Mouse (Mus musculus): ENCODE results near the gene Vmn1r235. TPM values are rescaled to one million over a fixed set of nuclear protein-coding genes. Genes with fewer than 3 reads are reported as not detected.
"Not testable (repeated sequence)": the region's sequence is repeated elsewhere in the genome, so short reads cannot be mapped to it uniquely, and the experiment has no call there.

The Vmn1r235 gene
- polyA plus RNA-seq (2014; fragmentation: Nextera tagmentation; extraction: Ambion mirVana) = not detected in 2 replicates

DNA sequence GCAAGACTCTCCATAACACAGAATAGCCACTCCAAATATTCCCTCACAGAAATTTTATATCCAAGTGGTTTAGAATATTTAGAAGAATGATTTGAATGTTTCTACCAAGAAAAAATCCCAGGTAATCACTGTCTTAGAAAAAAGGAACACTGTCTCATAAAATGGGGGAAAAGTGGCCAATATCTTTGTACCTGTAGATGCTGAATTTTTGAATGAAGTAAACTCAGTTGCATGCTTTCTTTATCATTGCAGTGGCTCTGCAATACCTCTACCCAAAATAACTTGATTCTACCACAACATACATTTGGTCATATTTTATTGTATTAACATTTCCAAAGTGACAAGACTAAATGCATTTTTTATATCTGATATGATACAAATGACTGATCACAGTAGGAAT is at the start of gene Vmn1r235:
Gene Vmn1r235, plus strand, starts transcription at position 301 of the 400 bp plus-strand sequence.
- ATAC-seq (ENCODE audit: low FRiP score) (no peak), DNase-seq (ENCODE audit: low spot score) (no peak)
- no peaks in the 10 kb centered on the region for H3K4me1 ChIP-seq (replicated peaks; ENCODE audit: control insufficient read depth, insufficient read depth, low read length)
- no peaks in the 10 kb centered on the region for H3K27me3 ChIP-seq (ENCODE audit: control insufficient read depth, insufficient read depth, low read length)
- no peaks in the 10 kb centered on the region for H3K9me3 ChIP-seq (ENCODE audit: control insufficient read depth, low read length)
- H3K4me2 ChIP-seq (replicated peaks) = no peak within 1 kb of the TSS
- no peaks in the 10 kb centered on the region for H3K36me3 ChIP-seq (replicated peaks; ENCODE audit: control insufficient read depth, insufficient read depth)
- no peak within 1 kb of the TSS for H3K4me3 ChIP-seq (replicated peaks; ENCODE audit: low read length)
- H3K9ac ChIP-seq = no peak within 1 kb of the TSS
- H3K27ac ChIP-seq = no peak within 1 kb of the TSS

DNA sequence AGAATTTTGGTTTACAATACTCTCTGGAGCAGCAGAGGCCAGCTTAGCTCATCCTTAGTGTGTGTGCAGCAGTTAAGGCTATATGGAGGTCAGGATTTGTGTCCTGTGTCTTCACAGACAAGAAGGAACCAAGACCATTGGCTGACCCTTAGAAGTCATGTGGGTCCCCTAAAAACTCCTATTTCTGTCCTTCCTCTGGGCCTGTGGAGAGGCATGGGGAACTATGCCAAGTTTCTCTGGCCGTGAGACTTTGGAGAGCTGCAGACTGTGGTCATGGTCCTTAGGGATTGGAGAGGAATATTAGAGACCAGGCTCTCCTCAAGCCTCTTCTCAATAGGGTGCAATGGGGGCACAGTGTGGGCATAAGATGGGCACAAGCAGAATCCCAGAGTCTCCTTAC is 45.1 kb upstream of the Vmn1r235 start:
- not testable (repeated sequence) for ATAC-seq (ENCODE audit: low FRiP score); H3K4me3 ChIP-seq (replicated peaks; ENCODE audit: low read length); H3K9me3 ChIP-seq (ENCODE audit: control insufficient read depth, low read length); H3K9ac ChIP-seq; H3K4me2 ChIP-seq (replicated peaks); H3K4me1 ChIP-seq (replicated peaks; ENCODE audit: control insufficient read depth, insufficient read depth, low read length); DNase-seq (ENCODE audit: low spot score); H3K36me3 ChIP-seq (replicated peaks; ENCODE audit: control insufficient read depth, insufficient read depth); H3K27ac ChIP-seq; H3K27me3 ChIP-seq (ENCODE audit: control insufficient read depth, insufficient read depth, low read length)
- 89% methylated on average over 1 of the region's 1 CpGs for WGBS

DNA sequence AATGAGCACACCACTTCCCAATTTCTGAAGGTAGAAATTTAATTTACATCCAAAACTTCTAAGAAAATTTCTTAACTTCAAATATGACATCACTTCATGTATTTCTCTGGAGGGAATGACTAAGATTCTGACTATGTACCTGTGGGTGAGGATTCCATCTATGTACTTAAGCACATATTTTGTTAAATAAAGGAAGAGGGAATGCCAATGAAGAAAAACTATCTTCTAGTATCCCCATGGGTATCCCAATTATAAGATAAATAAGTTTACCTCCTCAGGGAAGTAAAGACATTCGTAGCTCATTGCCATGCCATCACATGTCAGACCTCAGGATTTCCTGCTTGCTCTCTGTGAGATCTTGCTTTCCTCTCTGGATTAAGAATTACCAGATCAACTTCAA is 30.4 kb upstream of the Vmn1r235 start, which contains the start of gene Vmn1r234:
Gene Vmn1r234, plus strand, starts transcription at position 301 of the 400 bp plus-strand sequence.
- Histone ChIP-seq H3K4me3 (replicated peaks; ENCODE audit: low read length) (no peak within 1 kb of the TSS), H3K27me3 (ENCODE audit: control insufficient read depth, insufficient read depth, low read length) (no peaks in the 10 kb centered on the region), H3K27ac (no peak within 1 kb of the TSS), H3K9ac (no peak within 1 kb of the TSS), H3K9me3 (ENCODE audit: control insufficient read depth, low read length) (0 out of 2 replicates have a peak, but pooled peaks cover 6% of the 10 kb centered on the region), H3K36me3 (replicated peaks; ENCODE audit: control insufficient read depth, insufficient read depth) (no peaks in the 10 kb centered on the region), H3K4me1 (replicated peaks; ENCODE audit: control insufficient read depth, insufficient read depth, low read length) (no peaks in the 10 kb centered on the region), H3K4me2 (replicated peaks) (no peak within 1 kb of the TSS)
- ATAC-seq (ENCODE audit: low FRiP score) = no peak
- 71% methylated on average over 1 of the region's 1 CpGs for WGBS
- DNase-seq (ENCODE audit: low spot score) = no peak

DNA sequence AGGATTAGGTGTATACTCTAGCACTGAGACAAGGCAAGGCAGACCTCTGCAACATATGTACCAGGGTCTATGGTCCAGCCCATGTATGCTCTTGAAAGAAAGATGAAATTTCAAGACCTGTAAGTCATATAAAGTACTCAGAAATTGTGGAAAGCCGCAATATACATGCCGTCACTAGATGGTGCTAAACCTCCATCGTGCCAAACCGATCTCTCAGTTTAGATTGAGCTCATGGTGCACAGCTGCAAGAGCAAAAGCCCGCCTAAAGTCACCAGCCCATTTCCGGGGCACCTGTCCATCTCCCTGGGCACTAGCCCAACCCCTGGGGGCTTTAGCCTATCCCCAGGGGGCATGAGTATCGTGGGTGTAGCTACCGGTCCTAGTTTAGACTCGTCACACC is 24.6 kb upstream of the Vmn1r235 start:
- 26% methylated on average over 9 of the region's 9 CpGs for WGBS
- ATAC-seq (ENCODE audit: low FRiP score) (no peak), DNase-seq (ENCODE audit: low spot score) (peak; percentile 61)
- Histone ChIP-seq H3K27ac (no peak overlapping the region), H3K4me1 (replicated peaks; ENCODE audit: control insufficient read depth, insufficient read depth, low read length) (no peaks in the 10 kb centered on the region), H3K4me3 (replicated peaks; ENCODE audit: low read length) (no peak overlapping the region), H3K27me3 (ENCODE audit: control insufficient read depth, insufficient read depth, low read length) (no peaks in the 10 kb centered on the region), H3K9me3 (ENCODE audit: control insufficient read depth, low read length) (no peaks in the 10 kb centered on the region), H3K4me2 (replicated peaks) (no peak overlapping the region), H3K9ac (no peak overlapping the region), H3K36me3 (replicated peaks; ENCODE audit: control insufficient read depth, insufficient read depth) (no peaks in the 10 kb centered on the region)

DNA sequence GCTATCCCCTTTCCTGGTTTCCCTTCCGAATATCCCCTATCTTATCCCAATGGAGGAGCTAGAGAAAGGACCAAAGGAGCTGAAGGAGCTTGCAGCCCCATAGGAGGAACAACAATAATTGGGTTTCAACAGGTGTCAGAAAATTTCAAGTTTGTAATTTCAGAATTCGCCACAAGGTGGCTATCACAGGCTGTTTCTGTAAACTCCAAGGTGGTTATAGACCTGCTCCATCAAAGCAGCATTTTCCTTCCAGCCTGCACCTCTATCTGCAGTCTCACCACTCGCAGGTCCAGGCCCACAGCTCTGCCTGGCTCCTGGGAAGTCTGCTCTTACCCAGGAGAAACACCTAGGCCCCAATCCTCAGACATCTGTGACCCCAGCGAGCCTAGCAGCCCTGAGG is 15.9 kb downstream of the Vmn1r235 start:
- WGBS = 24% methylated on average over 4 of the region's 4 CpGs
- DNase-seq (ENCODE audit: low spot score) = peak; percentile 74
- Histone ChIP-seq H3K9me3 (ENCODE audit: control insufficient read depth, low read length) (no peaks in the 10 kb centered on the region), H3K36me3 (replicated peaks; ENCODE audit: control insufficient read depth, insufficient read depth) (no peaks in the 10 kb centered on the region), H3K27me3 (ENCODE audit: control insufficient read depth, insufficient read depth, low read length) (no peaks in the 10 kb centered on the region), H3K4me2 (replicated peaks) (no peak overlapping the region), H3K4me1 (replicated peaks; ENCODE audit: control insufficient read depth, insufficient read depth, low read length) (no peaks in the 10 kb centered on the region), H3K9ac (no peak overlapping the region), H3K4me3 (replicated peaks; ENCODE audit: low read length) (no peak overlapping the region), H3K27ac (no peak overlapping the region)
- ATAC-seq (ENCODE audit: low FRiP score) = no peak

DNA sequence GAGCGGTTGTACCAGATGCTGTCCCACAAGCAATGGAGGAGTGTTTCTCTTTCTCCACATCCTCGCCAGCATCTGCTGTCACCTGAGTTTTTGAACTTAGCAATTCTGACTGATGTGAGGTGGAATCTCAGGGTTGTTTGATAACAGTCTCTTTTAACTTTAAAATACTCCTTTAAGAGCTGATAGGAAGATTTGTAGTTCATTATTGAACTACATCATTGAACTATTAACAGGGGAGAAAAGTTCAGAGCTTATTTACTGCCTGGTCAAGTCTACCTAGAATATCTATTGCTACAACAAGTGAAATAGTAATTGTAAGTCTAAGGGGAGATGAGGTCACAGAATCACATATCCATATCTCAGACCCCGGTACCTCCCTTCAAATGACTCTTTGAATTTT is 26.4 kb downstream of the Vmn1r235 start, which contains the start of gene Vmn1r236:
Gene Vmn1r236, plus strand, starts transcription at position 301 of the 400 bp plus-strand sequence.
- Histone ChIP-seq H3K27me3 (ENCODE audit: control insufficient read depth, insufficient read depth, low read length) (no peaks in the 10 kb centered on the region), H3K4me2 (replicated peaks) (no peak within 1 kb of the TSS), H3K4me3 (replicated peaks; ENCODE audit: low read length) (no peak within 1 kb of the TSS), H3K9ac (no peak within 1 kb of the TSS), H3K4me1 (replicated peaks; ENCODE audit: control insufficient read depth, insufficient read depth, low read length) (no peaks in the 10 kb centered on the region), H3K27ac (no peak within 1 kb of the TSS), H3K9me3 (ENCODE audit: control insufficient read depth, low read length) (no peaks in the 10 kb centered on the region), H3K36me3 (replicated peaks; ENCODE audit: control insufficient read depth, insufficient read depth) (no peaks in the 10 kb centered on the region)
- no peak for ATAC-seq (ENCODE audit: low FRiP score)
- no peak for DNase-seq (ENCODE audit: low spot score)
- 81% methylated on average over 3 of the region's 3 CpGs for WGBS

DNA sequence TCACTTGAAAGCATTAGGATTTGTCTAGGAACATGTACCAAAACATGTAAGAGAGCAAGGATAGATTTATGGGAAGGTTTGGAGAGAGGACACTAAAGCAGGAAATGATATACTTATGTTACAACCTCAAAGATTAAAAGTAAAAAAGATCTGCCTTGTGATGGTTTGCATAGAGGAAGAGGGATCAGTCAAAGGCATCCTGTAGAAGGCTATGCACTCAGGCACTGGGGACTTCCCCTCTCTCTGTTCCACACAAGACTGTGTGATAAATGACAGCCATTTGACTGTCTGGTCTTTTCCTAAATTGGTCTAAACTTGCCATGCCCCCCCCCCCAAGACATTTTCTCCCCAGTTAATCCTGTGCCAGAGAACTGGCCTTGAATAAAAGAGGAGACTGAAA is 28.2 kb downstream of the Vmn1r235 start:
- no peak for ATAC-seq (ENCODE audit: low FRiP score)
- Histone ChIP-seq H3K9me3 (ENCODE audit: control insufficient read depth, low read length) (no peaks in the 10 kb centered on the region), H3K27me3 (ENCODE audit: control insufficient read depth, insufficient read depth, low read length) (no peaks in the 10 kb centered on the region), H3K4me2 (replicated peaks) (no peak overlapping the region), H3K4me1 (replicated peaks; ENCODE audit: control insufficient read depth, insufficient read depth, low read length) (no peaks in the 10 kb centered on the region), H3K36me3 (replicated peaks; ENCODE audit: control insufficient read depth, insufficient read depth) (no peaks in the 10 kb centered on the region), H3K9ac (no peak overlapping the region), H3K4me3 (replicated peaks; ENCODE audit: low read length) (no peak overlapping the region), H3K27ac (no peak overlapping the region)
- no peak for DNase-seq (ENCODE audit: low spot score)

DNA sequence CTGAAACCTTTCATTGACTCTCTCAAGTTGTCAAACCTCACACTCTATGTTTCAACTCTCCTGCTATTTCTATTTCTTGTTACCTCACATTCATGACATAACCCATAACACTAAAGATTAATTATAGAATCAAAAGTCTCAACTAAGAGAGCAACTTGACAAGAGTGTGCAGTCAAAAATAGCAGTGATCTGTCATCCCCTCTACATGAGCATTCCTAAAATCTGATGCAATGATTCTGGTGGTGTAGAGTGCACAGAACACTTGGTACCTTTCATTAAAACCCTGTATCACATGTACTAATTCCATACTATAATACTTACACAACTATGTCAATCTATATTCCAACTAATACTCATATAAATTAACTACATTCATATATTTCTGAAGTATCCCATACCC is 33.5 kb downstream of the Vmn1r235 start:
- Histone ChIP-seq H3K27me3 (ENCODE audit: control insufficient read depth, insufficient read depth, low read length) (no peaks in the 10 kb centered on the region), H3K9me3 (ENCODE audit: control insufficient read depth, low read length) (no peaks in the 10 kb centered on the region), H3K4me3 (replicated peaks; ENCODE audit: low read length) (no peak overlapping the region), H3K4me2 (replicated peaks) (no peak overlapping the region), H3K9ac (no peak overlapping the region), H3K4me1 (replicated peaks; ENCODE audit: control insufficient read depth, insufficient read depth, low read length) (no peaks in the 10 kb centered on the region), H3K27ac (no peak overlapping the region), H3K36me3 (replicated peaks; ENCODE audit: control insufficient read depth, insufficient read depth) (no peaks in the 10 kb centered on the region)
- no peak for DNase-seq (ENCODE audit: low spot score)
- no peak for ATAC-seq (ENCODE audit: low FRiP score)

DNA sequence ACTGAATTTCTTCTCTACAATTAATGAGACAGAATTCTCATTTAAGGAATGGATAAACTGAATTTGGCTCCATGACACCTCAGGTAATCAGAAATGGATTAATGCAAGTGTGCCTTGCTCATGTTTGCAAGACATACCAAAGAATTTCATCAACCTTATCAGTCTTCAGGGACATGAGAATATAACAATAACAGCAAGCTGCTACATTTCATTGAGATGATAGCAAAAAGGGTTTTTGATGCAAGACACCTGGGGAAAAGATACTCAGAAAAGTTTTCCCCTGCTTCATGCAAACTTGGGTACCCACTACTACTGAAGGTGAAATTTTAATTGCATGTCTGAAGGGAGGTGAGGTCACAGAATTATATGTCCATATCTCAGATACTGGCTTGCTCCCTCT is 55.4 kb downstream of the Vmn1r235 start, which contains the start of gene Vmn1r237:
Gene Vmn1r237, plus strand, starts transcription at position 301 of the 400 bp plus-strand sequence.
- no peak within 1 kb of the TSS for H3K27ac ChIP-seq
- H3K9me3 ChIP-seq (ENCODE audit: control insufficient read depth, low read length) = 0 out of 2 replicates have a peak, but pooled peaks cover 6% of the 10 kb centered on the region
- no peak within 1 kb of the TSS for H3K4me3 ChIP-seq (replicated peaks; ENCODE audit: low read length)
- H3K4me1 ChIP-seq (replicated peaks; ENCODE audit: control insufficient read depth, insufficient read depth, low read length) = no peaks in the 10 kb centered on the region
- ATAC-seq (ENCODE audit: low FRiP score) (no peak), DNase-seq (ENCODE audit: low spot score) (no peak)
- no peak within 1 kb of the TSS for H3K4me2 ChIP-seq (replicated peaks)
- H3K27me3 ChIP-seq (ENCODE audit: control insufficient read depth, insufficient read depth, low read length) = no peaks in the 10 kb centered on the region
- no peak within 1 kb of the TSS for H3K9ac ChIP-seq
- no peaks in the 10 kb centered on the region for H3K36me3 ChIP-seq (replicated peaks; ENCODE audit: control insufficient read depth, insufficient read depth)
